Mouse (Mus musculus): ENCODE measurements around the gene Arg2.
"Not testable (repeated sequence)": the region's sequence is repeated elsewhere in the genome, so short reads cannot be mapped to it uniquely, and the experiment has no call there.

Arg2 gene

DNA sequence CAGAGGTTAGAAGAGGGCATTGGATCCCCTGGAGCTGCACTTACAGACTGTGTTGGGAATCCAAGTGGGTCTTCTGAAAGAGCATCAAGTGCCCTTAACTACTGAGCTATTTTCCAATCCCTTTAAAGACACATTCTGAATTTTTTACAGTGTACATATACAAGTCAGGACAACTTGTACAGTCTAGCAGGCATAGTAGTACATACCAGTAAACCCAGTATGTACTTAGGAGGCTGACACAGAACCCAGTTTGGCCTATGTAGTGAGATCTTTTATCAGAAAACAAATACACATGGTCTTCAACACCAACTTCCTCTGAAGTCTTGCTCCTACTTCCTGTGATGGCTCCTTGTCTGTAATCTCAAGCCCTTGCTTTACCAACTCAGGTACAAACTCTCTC is 8.4 kb downstream of the Arg2 start:
- no peaks in the 10 kb centered on the region for H3K36me3 ChIP-seq (ENCODE audit: control insufficient read depth, insufficient read depth, low read length, poor library complexity, severe bottlenecking)
- H3K27me3 ChIP-seq (ENCODE audit: control insufficient read depth, insufficient read depth, low read length, poor library complexity, severe bottlenecking): no peaks in the 10 kb centered on the region
- no peak for DNase-seq (ENCODE audit: low read depth, low spot score)

DNA sequence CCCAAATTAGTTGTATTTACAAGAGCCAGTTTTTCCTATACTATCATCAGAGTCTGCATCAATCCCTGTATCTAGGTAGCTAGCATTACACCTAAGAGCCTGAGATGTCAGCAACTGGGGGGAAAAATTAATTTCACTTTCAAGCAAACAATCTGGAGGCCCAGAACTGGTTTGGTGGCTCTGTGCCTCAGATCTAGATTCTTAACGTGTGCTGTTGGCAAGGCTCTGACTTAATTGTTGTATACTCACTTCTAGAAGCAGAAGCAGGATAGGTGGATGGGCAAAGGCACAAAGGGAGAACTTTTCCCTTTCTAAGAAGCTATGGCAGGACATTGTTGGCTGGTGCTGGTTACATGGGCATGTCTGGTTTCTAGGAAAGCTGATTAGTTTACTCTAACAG is 8.8 kb downstream of the Arg2 start:
- H3K27me3 ChIP-seq (ENCODE audit: control insufficient read depth, insufficient read depth, low read length, poor library complexity, severe bottlenecking): no peaks in the 10 kb centered on the region
- no peaks in the 10 kb centered on the region for H3K36me3 ChIP-seq (ENCODE audit: control insufficient read depth, insufficient read depth, low read length, poor library complexity, severe bottlenecking)
- DNase-seq (ENCODE audit: low read depth, low spot score): no peak

DNA sequence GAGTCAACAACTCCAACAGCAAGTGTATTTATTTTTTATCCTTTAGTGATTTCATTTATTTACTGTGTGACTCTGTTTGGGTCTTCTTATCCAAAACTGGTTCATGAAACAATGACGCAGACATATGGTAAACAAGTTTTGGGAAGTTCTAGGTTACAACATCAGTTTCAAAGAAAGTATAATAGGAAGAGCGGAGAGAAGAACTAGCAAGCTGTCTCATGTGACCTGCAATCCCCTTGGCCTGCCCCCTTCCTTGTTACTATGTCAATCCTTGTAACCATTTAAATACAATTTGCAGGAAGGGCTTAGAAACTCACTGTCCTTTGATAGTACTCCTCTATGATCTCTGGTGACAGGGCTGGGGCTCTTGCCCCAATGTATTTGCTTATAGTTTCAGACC is 10.2 kb downstream of the Arg2 start:
- no peaks in the 10 kb centered on the region for H3K27me3 ChIP-seq (ENCODE audit: control insufficient read depth, insufficient read depth, low read length, poor library complexity, severe bottlenecking)
- no peaks in the 10 kb centered on the region for H3K36me3 ChIP-seq (ENCODE audit: control insufficient read depth, insufficient read depth, low read length, poor library complexity, severe bottlenecking)
- DNase-seq (ENCODE audit: low read depth, low spot score): no peak

DNA sequence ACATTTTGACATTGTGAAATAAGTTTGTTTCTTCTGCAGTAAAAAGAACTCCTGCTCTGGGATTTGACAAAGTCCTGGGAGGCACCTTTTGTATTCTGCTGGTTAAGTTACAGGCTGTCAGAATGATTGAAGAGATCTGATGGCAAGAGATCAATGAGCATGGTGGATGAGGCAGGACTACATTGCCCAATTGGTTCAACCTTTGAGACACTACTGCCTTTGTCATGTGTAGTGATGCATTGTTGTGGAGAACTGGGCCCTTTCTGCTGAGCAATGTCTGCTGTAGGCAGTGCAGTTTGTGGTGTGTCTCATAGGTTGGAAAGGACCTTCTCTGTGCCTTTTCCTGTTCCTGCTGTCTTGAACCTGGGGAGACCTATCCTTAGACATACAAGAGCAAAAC is 10.8 kb downstream of the Arg2 start:
- no peaks in the 10 kb centered on the region for H3K27me3 ChIP-seq (ENCODE audit: control insufficient read depth, insufficient read depth, low read length, poor library complexity, severe bottlenecking)
- DNase-seq (ENCODE audit: low read depth, low spot score): no peak

DNA sequence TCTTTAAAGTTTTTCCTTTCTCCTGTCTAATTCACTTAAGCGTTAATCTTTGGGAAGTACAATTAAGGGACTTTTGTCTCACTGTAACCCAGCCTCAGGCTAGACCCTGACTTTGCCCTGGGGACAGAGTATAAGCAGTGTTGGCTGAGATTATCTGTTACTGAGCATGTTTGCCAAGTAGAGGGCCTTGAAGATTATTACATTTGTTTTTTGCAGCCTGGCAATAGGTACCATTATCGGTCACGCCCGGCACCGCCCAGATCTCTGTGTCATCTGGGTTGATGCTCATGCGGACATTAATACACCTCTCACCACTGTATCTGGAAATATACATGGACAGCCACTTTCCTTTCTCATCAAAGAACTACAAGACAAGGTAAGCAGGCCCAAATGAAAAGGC is 19.1 kb downstream of the Arg2 start:
- Histone ChIP-seq H3K36me3 (ENCODE audit: control insufficient read depth, insufficient read depth, low read length, poor library complexity, severe bottlenecking) (no peaks in the 10 kb centered on the region; the same call in none of the 2 replicates), H3K27me3 (ENCODE audit: control insufficient read depth, insufficient read depth, low read length, poor library complexity, severe bottlenecking) (no peaks in the 10 kb centered on the region)
- no peak for DNase-seq (ENCODE audit: low read depth, low spot score)

More for the DNA sequence above, 10.8 kb downstream of the Arg2 start:
- H3K36me3 ChIP-seq (ENCODE audit: control insufficient read depth, insufficient read depth, low read length, poor library complexity, severe bottlenecking): no peaks in the 10 kb centered on the region

DNA sequence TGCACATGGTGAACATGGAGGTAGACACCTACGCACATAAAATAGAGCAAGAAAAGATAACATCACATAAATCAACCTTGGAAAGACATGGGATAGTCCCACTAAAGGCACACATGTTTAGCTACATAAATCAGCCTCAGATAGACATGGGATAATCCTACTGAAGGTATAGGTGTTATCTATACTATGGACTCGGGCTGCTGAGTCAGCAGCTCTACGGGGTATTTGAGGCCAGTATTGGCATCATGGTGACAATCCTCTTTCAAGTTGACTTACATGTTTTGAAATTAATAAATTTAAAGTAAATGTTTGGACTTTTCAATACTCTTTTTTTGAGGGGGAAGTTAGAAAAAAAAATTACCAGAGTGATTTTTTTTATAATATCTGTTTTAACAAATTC is 32.3 kb downstream of the Arg2 start:
- H3K36me3 ChIP-seq (ENCODE audit: control insufficient read depth, insufficient read depth, low read length, poor library complexity, severe bottlenecking): peaks cover 22% of the 10 kb centered on the region
- DNase-seq (ENCODE audit: low read depth, low spot score): no peak
- H3K27me3 ChIP-seq (ENCODE audit: control insufficient read depth, insufficient read depth, low read length, poor library complexity, severe bottlenecking): no peaks in the 10 kb centered on the region

DNA sequence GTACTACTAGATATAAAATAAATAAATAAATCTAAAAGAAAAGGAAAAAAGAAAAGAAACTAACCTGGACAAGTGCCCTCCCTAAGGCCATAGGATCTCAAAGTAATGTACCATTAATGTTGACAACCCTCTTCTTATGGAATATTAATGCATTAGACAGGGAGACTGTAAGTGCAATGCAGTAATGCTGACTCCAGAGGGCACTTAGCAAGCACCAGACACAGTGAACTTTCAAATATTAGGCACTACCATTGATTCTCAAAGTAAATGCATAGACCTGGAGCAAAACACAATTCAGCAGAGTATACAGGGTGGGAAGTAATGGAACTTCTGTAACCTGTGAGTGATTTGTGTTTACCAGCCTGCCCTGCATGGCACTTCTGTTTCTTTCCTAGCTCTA is 38.6 kb downstream of the Arg2 start:
- no peaks in the 10 kb centered on the region for H3K27me3 ChIP-seq (ENCODE audit: control insufficient read depth, insufficient read depth, low read length, poor library complexity, severe bottlenecking)
- peak; percentile 11 for DNase-seq (ENCODE audit: low read depth, low spot score)
- H3K36me3 ChIP-seq (ENCODE audit: control insufficient read depth, insufficient read depth, low read length, poor library complexity, severe bottlenecking): peaks cover 1% of the 10 kb centered on the region

DNA sequence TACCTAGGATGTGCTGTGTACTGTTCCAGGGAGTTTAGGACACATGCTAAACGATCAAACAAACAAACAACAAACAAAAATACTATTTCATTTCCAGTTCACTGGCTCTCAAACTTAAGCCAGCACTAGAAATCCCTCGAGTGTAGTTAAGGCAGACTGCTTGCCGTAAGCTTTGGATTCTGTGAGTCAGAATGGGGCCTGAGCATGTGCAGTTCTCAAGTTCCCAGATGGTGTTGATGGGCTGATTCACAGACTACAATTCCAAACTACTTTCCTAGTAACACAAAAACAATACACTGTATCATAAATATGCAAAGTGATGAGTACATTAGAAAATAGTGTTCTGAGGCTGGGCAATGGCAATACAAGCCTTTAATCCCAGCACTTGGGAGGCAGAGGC is 39.8 kb downstream of the Arg2 start:
- DNase-seq (ENCODE audit: low read depth, low spot score): no peak
- no peaks in the 10 kb centered on the region for H3K27me3 ChIP-seq (ENCODE audit: control insufficient read depth, insufficient read depth, low read length, poor library complexity, severe bottlenecking)
- H3K36me3 ChIP-seq (ENCODE audit: control insufficient read depth, insufficient read depth, low read length, poor library complexity, severe bottlenecking): no peaks in the 10 kb centered on the region; the same call in 1 of the 2 replicates

DNA sequence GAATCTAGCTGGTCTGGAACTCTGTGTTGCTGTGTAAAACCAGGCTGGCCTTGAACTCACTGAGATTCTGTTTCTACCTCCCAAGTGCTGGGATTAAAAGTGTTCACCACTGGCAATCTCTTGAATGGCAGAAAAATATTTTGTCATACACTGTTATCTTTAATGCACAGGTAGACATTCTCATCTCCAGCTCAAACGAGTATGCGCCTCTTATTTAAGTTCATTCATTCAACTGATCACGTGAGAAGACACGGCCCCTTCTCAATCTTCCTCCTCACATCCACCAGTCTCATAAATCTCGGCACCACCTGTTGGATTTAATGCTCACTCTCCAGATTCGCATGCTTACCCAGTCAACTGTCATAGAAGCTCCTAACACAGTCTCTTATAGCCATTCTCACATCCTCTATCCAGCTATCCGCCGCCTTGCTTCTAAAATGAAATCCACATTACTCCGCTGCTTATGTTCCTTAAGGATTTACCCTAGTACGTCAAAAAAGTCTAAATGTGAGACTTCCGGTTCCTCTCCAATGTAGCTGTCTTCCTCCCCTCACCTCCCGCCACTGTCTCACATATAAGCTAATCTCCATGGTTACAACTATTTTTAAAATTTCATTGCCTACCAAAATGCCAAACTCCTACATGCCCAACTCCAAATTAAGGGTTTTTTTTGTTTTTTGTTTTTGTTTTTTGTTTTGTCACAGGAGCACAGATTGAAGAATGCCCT is 40.9 kb downstream of the Arg2 start:
- no peak for DNase-seq (ENCODE audit: low read depth, low spot score)
- H3K36me3 ChIP-seq (ENCODE audit: control insufficient read depth, insufficient read depth, low read length, poor library complexity, severe bottlenecking): no peaks in the 10 kb centered on the region; the same call in 1 of the 2 replicates
- H3K27me3 ChIP-seq (ENCODE audit: control insufficient read depth, insufficient read depth, low read length, poor library complexity, severe bottlenecking): no peaks in the 10 kb centered on the region

DNA sequence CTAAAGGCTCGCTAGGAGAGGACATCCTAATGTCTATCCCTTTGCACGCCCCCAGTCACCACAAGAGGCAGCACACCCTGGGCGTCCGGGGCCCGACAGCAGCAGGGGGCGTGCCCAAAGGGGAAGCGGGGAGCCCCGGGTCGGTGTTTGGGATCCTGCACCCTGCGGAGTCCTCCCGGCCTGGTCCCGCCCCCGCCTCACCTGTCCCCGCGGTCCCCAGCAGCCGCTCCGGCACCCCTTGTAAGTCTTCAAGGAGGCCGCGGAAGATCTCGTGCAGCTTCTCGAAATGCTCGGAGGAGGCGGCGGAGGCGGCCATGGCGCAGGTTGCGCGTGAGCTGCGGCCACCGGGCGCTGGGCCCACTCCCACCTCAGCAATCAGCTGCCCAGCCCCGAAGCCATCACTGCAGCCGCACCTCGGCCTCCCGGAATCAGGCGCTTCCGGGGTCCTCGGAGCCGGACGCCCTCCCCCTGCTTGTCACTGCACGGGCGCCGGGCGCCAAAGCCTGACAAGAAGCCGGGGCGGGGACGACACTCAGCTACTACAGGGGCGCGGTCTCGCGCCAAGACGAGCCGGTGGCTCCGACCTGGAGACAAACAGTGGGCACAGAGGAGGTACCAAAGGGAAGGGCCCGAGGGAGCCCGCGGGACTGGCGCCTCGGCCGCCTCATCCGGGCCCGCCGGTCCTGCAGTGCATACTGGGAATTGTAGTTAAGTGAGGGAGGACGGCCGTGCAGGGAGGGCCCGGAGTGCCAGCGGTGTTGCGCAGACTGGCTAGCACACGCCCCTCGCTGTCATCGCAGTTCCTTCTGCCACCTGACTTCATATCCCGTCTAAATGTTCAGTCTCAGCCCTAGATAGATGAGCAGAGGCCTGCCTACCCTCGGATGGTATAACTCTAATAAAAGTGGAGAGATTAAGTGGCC is 41.7 kb downstream of the Arg2 start, which contains the start of gene Vti1b:
Vti1b (minus strand) TSS at position 649 of the 923 bp plus-strand sequence.
- DNase-seq (ENCODE audit: low read depth, low spot score): peak; percentile 95
- Histone ChIP-seq H3K27me3 (ENCODE audit: control insufficient read depth, insufficient read depth, low read length, poor library complexity, severe bottlenecking) (no peaks in the 10 kb centered on the region), H3K36me3 (ENCODE audit: control insufficient read depth, insufficient read depth, low read length, poor library complexity, severe bottlenecking) (no peaks in the 10 kb centered on the region; the same call in 1 of the 2 replicates)

DNA sequence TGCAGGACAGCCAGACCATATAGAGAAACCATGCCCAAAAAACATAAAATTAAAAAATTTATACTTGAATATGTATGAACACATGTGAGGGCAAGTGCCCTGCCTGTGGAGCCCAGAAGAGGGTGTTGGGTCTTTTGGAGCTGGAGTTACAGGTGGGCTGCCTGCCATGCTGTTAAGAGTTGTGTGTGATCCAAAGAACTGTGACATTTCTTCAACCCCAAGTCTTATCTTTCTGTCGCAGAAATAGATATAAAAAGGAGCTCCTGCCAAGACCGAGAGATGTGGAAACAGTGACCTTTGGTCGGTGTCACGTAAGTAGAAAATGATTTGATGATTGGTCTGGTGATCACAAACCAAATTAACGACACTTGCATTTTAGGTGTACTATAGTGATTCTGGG is 43.1 kb downstream of the Arg2 start:
- DNase-seq (ENCODE audit: low read depth, low spot score): no peak
- Histone ChIP-seq H3K36me3 (ENCODE audit: control insufficient read depth, insufficient read depth, low read length, poor library complexity, severe bottlenecking) (no peaks in the 10 kb centered on the region; the same call in 1 of the 2 replicates), H3K27me3 (ENCODE audit: control insufficient read depth, insufficient read depth, low read length, poor library complexity, severe bottlenecking) (no peaks in the 10 kb centered on the region)

DNA sequence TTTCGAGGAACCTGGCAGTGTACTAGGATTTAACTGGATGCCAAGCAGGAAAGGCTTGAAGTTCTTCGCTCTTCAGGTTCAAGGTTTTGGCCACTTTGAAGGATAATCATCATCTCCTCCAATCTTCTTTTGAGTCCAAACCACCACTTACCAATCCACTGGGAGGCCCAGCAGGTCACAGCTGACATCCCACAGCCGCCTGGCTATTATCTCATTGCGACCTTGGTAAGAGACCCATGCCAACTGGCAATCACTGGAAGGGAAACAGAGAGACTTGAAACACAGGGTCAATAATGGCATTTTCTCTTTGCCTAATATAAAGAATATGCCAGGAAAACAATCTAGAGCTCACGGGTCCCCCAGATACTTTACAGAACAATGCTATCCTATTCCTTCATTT is 45.4 kb downstream of the Arg2 start:
- H3K36me3 ChIP-seq (ENCODE audit: control insufficient read depth, insufficient read depth, low read length, poor library complexity, severe bottlenecking): no peaks in the 10 kb centered on the region; the same call in 1 of the 2 replicates
- H3K27me3 ChIP-seq (ENCODE audit: control insufficient read depth, insufficient read depth, low read length, poor library complexity, severe bottlenecking): no peaks in the 10 kb centered on the region
- DNase-seq (ENCODE audit: low read depth, low spot score): no peak

DNA sequence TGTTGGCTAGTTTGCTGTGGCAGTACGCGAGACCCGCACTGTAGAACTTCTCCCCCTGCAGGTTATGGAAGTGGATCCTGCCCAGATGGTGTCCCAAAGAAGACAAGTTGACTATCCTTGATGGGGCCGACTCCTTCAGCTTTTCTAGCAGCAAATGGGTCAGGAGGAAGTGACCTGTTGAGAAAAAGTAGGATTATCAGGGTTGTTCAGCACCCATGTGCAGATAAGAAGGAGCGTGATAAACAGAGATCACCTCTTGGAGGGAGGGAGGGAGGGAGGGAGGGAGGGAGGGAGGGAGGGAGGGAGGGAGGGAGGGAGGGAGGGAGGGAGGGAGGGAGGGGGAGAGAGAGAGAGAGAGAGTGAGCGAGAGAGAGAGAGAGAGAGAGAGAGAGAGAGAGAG is 54.6 kb downstream of the Arg2 start:
- not testable (repeated sequence) for H3K36me3 ChIP-seq (ENCODE audit: control insufficient read depth, insufficient read depth, low read length, poor library complexity, severe bottlenecking); DNase-seq (ENCODE audit: low read depth, low spot score); H3K27me3 ChIP-seq (ENCODE audit: control insufficient read depth, insufficient read depth, low read length, poor library complexity, severe bottlenecking)

DNA sequence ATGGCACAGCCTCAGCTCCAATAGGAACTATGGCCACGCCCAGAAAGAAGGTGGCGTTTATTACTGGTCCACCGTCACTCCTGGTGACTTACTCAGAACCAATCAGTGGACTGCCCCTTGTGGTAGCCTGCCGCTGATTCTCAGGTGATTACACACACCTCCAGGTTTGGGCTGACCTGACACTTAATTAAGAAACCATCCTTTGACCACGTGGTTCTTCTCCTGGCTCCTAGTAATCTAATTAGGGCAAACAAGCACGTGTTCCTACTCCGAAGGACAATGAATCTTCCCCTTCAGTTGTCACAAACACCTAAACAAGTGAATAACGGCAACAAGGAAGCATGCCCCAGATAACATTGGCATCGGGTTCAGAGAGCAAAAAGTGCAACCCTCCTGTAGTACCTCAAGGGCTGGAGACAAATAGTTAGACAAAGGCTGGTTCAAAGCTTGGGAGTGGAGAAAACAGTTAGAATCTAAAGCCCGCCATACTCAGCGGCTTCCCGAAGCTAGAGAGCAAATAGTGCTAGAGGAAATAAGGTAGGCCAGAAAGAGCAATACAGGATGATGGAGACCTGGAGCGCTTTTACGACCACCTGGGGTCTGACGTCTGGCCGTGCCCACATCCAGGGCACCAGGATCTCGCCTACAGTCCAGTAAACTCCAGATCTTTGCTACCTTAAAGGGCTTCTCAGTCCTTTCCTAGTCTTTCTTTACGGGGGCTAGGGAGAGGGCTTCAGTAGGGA is 60.5 kb downstream of the Arg2 start:
- DNase-seq (ENCODE audit: low read depth, low spot score): peak; percentile 84
- Histone ChIP-seq H3K36me3 (ENCODE audit: control insufficient read depth, insufficient read depth, low read length, poor library complexity, severe bottlenecking) (peaks cover 7% of the 10 kb centered on the region), H3K27me3 (ENCODE audit: control insufficient read depth, insufficient read depth, low read length, poor library complexity, severe bottlenecking) (no peaks in the 10 kb centered on the region)
